Mouse (Mus musculus): ENCODE data around the gene Frs3.

- peak; percentile 36 for TF ChIP-seq CTCF (conservative IDR thresholded peaks at IDR 0.05; ENCODE audit: low read length)
- TF ChIP-seq NANOG (IDR thresholded peaks at IDR 0.05; ENCODE audit: borderline replicate concordance, low read length): no peak
These were observed 45.8 kb upstream of the Frs3 start for GRCm38 (mm10) chr17:47642992-47643391.

All from E14TG2a.4 (cell line).